Mouse (Mus musculus) bone marrow macrophage, adult 2 months (primary cell): ENCODE measurements around the gene Rab3a.

ENCODE experiments used
- CTCF ChIP-seq: IDR thresholded peaks from 2 replicates; pipeline ENCODE4 v1.5.1; 2012; ENCODE audit warnings: low read depth, mild to moderate bottlenecking, low read length, moderate library complexity
- POLR2A ChIP-seq: IDR thresholded peaks from 2 replicates; pipeline ENCODE4 v1.6.1; 2012; ENCODE audit warnings: mild to moderate bottlenecking, low read depth, low read length, borderline replicate concordance

GRCm38 (mm10) chr8:70715086-70715485 is 39.4 kb upstream of the Rab3a start:
- TF ChIP-seq POLR2A: no peak
- no peak for TF ChIP-seq CTCF
